Mouse (Mus musculus): Measurements from ENCODE around the gene Tmem44.

GRCm38 (mm10) chr16:30527889-30528288 lies 22.8 kb downstream of the Tmem44 start:
- TF ChIP-seq E2F4 (IDR thresholded peaks at IDR 0.05; ENCODE audit: insufficient read depth) (no peak), CEBPB (IDR thresholded peaks at IDR 0.05; ENCODE audit: insufficient read depth, poor library complexity, severe bottlenecking) (no peak), TCF12 (IDR thresholded peaks at IDR 0.05; ENCODE audit: insufficient read depth, poor library complexity, severe bottlenecking) (peak; percentile 75), SRF (IDR thresholded peaks at IDR 0.05; ENCODE audit: control insufficient read depth, insufficient read length, low read depth) (no peak), MAX (IDR thresholded peaks at IDR 0.05; ENCODE audit: low read depth) (no peak), POLR2A (IDR thresholded peaks at IDR 0.05; ENCODE audit: insufficient read length, low read depth) (no peak), MYOG (IDR thresholded peaks at IDR 0.05; ENCODE audit: control insufficient read depth in 1 of 3, insufficient read depth in 1 of 3, insufficient read length in 2 of 3, low read depth in 2 of 3) (peak; percentile 4 to 96 (median 84)), MYOD1 (IDR thresholded peaks at IDR 0.05; ENCODE audit: control insufficient read depth in 1 of 3, insufficient read length in 2 of 3, low read depth in 2 of 3) (peak in 2 of 3 experiments; percentile 83 to 96), USF1 (IDR thresholded peaks at IDR 0.05; ENCODE audit: low read depth) (no peak)
